Mouse (Mus musculus) left cerebral cortex, adult 8-10 months (tissue): Measurements from ENCODE around the gene Slc16a9. TPM values are rescaled to one million over a fixed set of nuclear protein-coding genes. Genes with fewer than 3 reads are reported as not detected.
A peak's percentile ranks its signal among the peaks of the same experiment; 100 is the strongest.

Experiments
- DNase-seq, 2 experiments: peaks; one replicate each; pipeline ENCODE4 v3.0.0; 2022; ENCODE audit warnings: low spot score in 2 of 2
- total RNA-seq, 4 experiments: library from RNA; stranded (reverse); gene quantifications; 2 replicates each; pipeline ENCODE4 v1.2.4; 2022

Slc16a9 gene
- total RNA-seq, 4 experiments from 2014 or later, result 1.7 to 3.0 (median 2.1) TPM

- DNase-seq, result no peak
Observed at GRCm38 (mm10) chr10:70299653-70300052, 54.8 kb downstream of the Slc16a9 start.

- DNase-seq, result no peak
Observed at GRCm38 (mm10) chr10:70301190-70301589, 56.3 kb downstream of the Slc16a9 start.

GRCm38 (mm10) chr10:70303203-70303602, 58.3 kb downstream of the Slc16a9 start:
- DNase-seq, result no peak

- no peak for DNase-seq
Observed at GRCm38 (mm10) chr10:70305683-70306082, 60.8 kb downstream of the Slc16a9 start.

GRCm38 (mm10) chr10:70309416-70309815, 64.5 kb downstream of the Slc16a9 start:
- no peak for DNase-seq

- no peak for DNase-seq
Observed at GRCm38 (mm10) chr10:70310646-70311045, 65.7 kb downstream of the Slc16a9 start.

- DNase-seq, result no peak
Observed at GRCm38 (mm10) chr10:70315895-70316294, 71.0 kb downstream of the Slc16a9 start.

- DNase-seq, result no peak
Observed at GRCm38 (mm10) chr10:70316856-70317255, 72.0 kb downstream of the Slc16a9 start.

GRCm38 (mm10) chr10:70317394-70317965, 72.6 kb downstream of the Slc16a9 start:
- no peak for DNase-seq

GRCm38 (mm10) chr10:70318630-70319029, 73.7 kb downstream of the Slc16a9 start:
- DNase-seq, result peak; percentile 28 to 39

- DNase-seq, result no peak
Observed at GRCm38 (mm10) chr10:70325518-70325917, 80.6 kb downstream of the Slc16a9 start.

GRCm38 (mm10) chr10:70327331-70327730, 82.4 kb downstream of the Slc16a9 start:
- no peak for DNase-seq

GRCm38 (mm10) chr10:70328139-70328538, 83.2 kb downstream of the Slc16a9 start:
- DNase-seq, result no peak

Other genes starting within 250 kb of the Slc16a9 start
- 10 to 100 TPM; 49.4 to 56.3 (median 52.7) TPM for gene Ccdc6, start 148.0 kb upstream of the Slc16a9 start, total RNA-seq
- not detected for gene Mrln, start 40.4 kb upstream of the Slc16a9 start, total RNA-seq
- 10 to 100 TPM; 48.4 to 57.9 (median 54.1) TPM for gene Fam13c, start 195.4 kb downstream of the Slc16a9 start, total RNA-seq